Mouse (Mus musculus): ENCODE measurements around the gene Col5a1. TPM values are rescaled to one million over a fixed set of nuclear protein-coding genes. Genes with fewer than 3 reads are reported as not detected.

Col5a1 gene
- polyA plus RNA-seq, 1 experiment: 172 TPM

- Histone ChIP-seq H3K4me2 (ENCODE audit: low read depth) (no peak overlapping the region), H3K36me3 (ENCODE audit: control insufficient read depth, insufficient read depth) (no peaks in the 10 kb centered on the region), H3ac (ENCODE audit: control insufficient read depth, insufficient read length) (no peak overlapping the region), H3K27me3 (ENCODE audit: control insufficient read depth, insufficient read depth, insufficient read length) (peaks cover 59% of the 10 kb centered on the region), H3K79me2 (ENCODE audit: control insufficient read depth, insufficient read depth) (no peaks in the 10 kb centered on the region), H3K4me3 (no peak overlapping the region)
- no peak for TF ChIP-seq TCF12 (IDR thresholded peaks at IDR 0.05; ENCODE audit: insufficient read depth, poor library complexity, severe bottlenecking)
- TF ChIP-seq E2F4 (IDR thresholded peaks at IDR 0.05; ENCODE audit: insufficient read depth): no peak
- no peak for TF ChIP-seq POLR2AphosphoS2 (IDR thresholded peaks at IDR 0.05; ENCODE audit: insufficient read length, low read depth)
- TF ChIP-seq USF1 (IDR thresholded peaks at IDR 0.05; ENCODE audit: low read depth): no peak
- TF ChIP-seq MYOG (IDR thresholded peaks at IDR 0.05; ENCODE audit: control insufficient read depth in 1 of 3, insufficient read depth in 1 of 3, insufficient read length in 2 of 3, low read depth in 2 of 3): no peak
- no peak for TF ChIP-seq TCF3 (IDR thresholded peaks at IDR 0.05; ENCODE audit: insufficient read length, low read depth)
- no peak for TF ChIP-seq POLR2A (IDR thresholded peaks at IDR 0.05; ENCODE audit: insufficient read length, low read depth)
- no peak for TF ChIP-seq REST (IDR thresholded peaks at IDR 0.05; ENCODE audit: insufficient read depth, insufficient read length)
- TF ChIP-seq MYOD1 (IDR thresholded peaks at IDR 0.05; ENCODE audit: control insufficient read depth in 1 of 3, insufficient read length in 2 of 3, low read depth in 2 of 3): no peak
- TF ChIP-seq SRF (IDR thresholded peaks at IDR 0.05; ENCODE audit: control insufficient read depth, insufficient read length, low read depth): no peak
- TF ChIP-seq CEBPB (IDR thresholded peaks at IDR 0.05; ENCODE audit: insufficient read depth, poor library complexity, severe bottlenecking): no peak
These were observed 178.9 kb downstream of the Col5a1 start for GRCm38 (mm10) chr2:28065081-28065651.

GRCm38 (mm10) chr2:28066686-28067085 lies 180.5 kb downstream of the Col5a1 start:
- no peak overlapping the region for H3K4me2 ChIP-seq (ENCODE audit: low read depth)
- peaks cover 53% of the 10 kb centered on the region for H3K27me3 ChIP-seq (ENCODE audit: control insufficient read depth, insufficient read depth, insufficient read length)
- H3K36me3 ChIP-seq (ENCODE audit: control insufficient read depth, insufficient read depth): no peaks in the 10 kb centered on the region
- TF ChIP-seq POLR2A (IDR thresholded peaks at IDR 0.05; ENCODE audit: insufficient read length, low read depth) (no peak), MYOD1 (IDR thresholded peaks at IDR 0.05; ENCODE audit: control insufficient read depth in 1 of 3, insufficient read length in 2 of 3, low read depth in 2 of 3) (no peak), TCF3 (IDR thresholded peaks at IDR 0.05; ENCODE audit: insufficient read length, low read depth) (no peak), TCF12 (IDR thresholded peaks at IDR 0.05; ENCODE audit: insufficient read depth, poor library complexity, severe bottlenecking) (no peak), REST (IDR thresholded peaks at IDR 0.05; ENCODE audit: insufficient read depth, insufficient read length) (no peak), MAX (IDR thresholded peaks at IDR 0.05; ENCODE audit: low read depth) (no peak), CEBPB (IDR thresholded peaks at IDR 0.05; ENCODE audit: insufficient read depth, poor library complexity, severe bottlenecking) (no peak), USF1 (IDR thresholded peaks at IDR 0.05; ENCODE audit: low read depth) (no peak), MYOG (IDR thresholded peaks at IDR 0.05; ENCODE audit: control insufficient read depth in 1 of 3, insufficient read depth in 1 of 3, insufficient read length in 2 of 3, low read depth in 2 of 3) (no peak), POLR2AphosphoS2 (IDR thresholded peaks at IDR 0.05; ENCODE audit: insufficient read length, low read depth) (no peak), SRF (IDR thresholded peaks at IDR 0.05; ENCODE audit: control insufficient read depth, insufficient read length, low read depth) (no peak), E2F4 (IDR thresholded peaks at IDR 0.05; ENCODE audit: insufficient read depth) (no peak)
- no peaks in the 10 kb centered on the region for H3K79me2 ChIP-seq (ENCODE audit: control insufficient read depth, insufficient read depth)
- H3ac ChIP-seq (ENCODE audit: control insufficient read depth, insufficient read length): no peak overlapping the region
- no peak overlapping the region for H3K4me3 ChIP-seq

- no peak overlapping the region for H3K4me3 ChIP-seq
- peaks cover 50% of the 10 kb centered on the region for H3K27me3 ChIP-seq (ENCODE audit: control insufficient read depth, insufficient read depth, insufficient read length)
- no peaks in the 10 kb centered on the region for H3K79me2 ChIP-seq (ENCODE audit: control insufficient read depth, insufficient read depth)
- no peak overlapping the region for H3K4me2 ChIP-seq (ENCODE audit: low read depth)
- no peaks in the 10 kb centered on the region for H3K36me3 ChIP-seq (ENCODE audit: control insufficient read depth, insufficient read depth)
- no peak overlapping the region for H3ac ChIP-seq (ENCODE audit: control insufficient read depth, insufficient read length)
- TF ChIP-seq CEBPB (IDR thresholded peaks at IDR 0.05; ENCODE audit: insufficient read depth, poor library complexity, severe bottlenecking): no peak
- no peak for TF ChIP-seq TCF3 (IDR thresholded peaks at IDR 0.05; ENCODE audit: insufficient read length, low read depth)
- TF ChIP-seq REST (IDR thresholded peaks at IDR 0.05; ENCODE audit: insufficient read depth, insufficient read length): no peak
- no peak for TF ChIP-seq TCF12 (IDR thresholded peaks at IDR 0.05; ENCODE audit: insufficient read depth, poor library complexity, severe bottlenecking)
- no peak for TF ChIP-seq POLR2A (IDR thresholded peaks at IDR 0.05; ENCODE audit: insufficient read length, low read depth)
- no peak for TF ChIP-seq USF1 (IDR thresholded peaks at IDR 0.05; ENCODE audit: low read depth)
- TF ChIP-seq E2F4 (IDR thresholded peaks at IDR 0.05; ENCODE audit: insufficient read depth): no peak
These were observed 180.9 kb downstream of the Col5a1 start for GRCm38 (mm10) chr2:28067175-28067574.

GRCm38 (mm10) chr2:28067821-28068536 lies 181.8 kb downstream of the Col5a1 start:
- TF ChIP-seq POLR2AphosphoS2 (IDR thresholded peaks at IDR 0.05; ENCODE audit: insufficient read length, low read depth) (no peak), MAX (IDR thresholded peaks at IDR 0.05; ENCODE audit: low read depth) (no peak)
- Histone ChIP-seq H3K79me2 (ENCODE audit: control insufficient read depth, insufficient read depth) (no peaks in the 10 kb centered on the region), H3K4me3 (no peak overlapping the region), H3ac (ENCODE audit: control insufficient read depth, insufficient read length) (no peak overlapping the region), H3K4me2 (ENCODE audit: low read depth) (no peak overlapping the region), H3K36me3 (ENCODE audit: control insufficient read depth, insufficient read depth) (no peaks in the 10 kb centered on the region), H3K27me3 (ENCODE audit: control insufficient read depth, insufficient read depth, insufficient read length) (peaks cover 50% of the 10 kb centered on the region)

- H3K79me2 ChIP-seq (ENCODE audit: control insufficient read depth, insufficient read depth): no peaks in the 10 kb centered on the region
- H3K27me3 ChIP-seq (ENCODE audit: control insufficient read depth, insufficient read depth, insufficient read length): peaks cover 50% of the 10 kb centered on the region
- no peak for TF ChIP-seq REST (IDR thresholded peaks at IDR 0.05; ENCODE audit: insufficient read depth, insufficient read length)
- TF ChIP-seq POLR2AphosphoS2 (IDR thresholded peaks at IDR 0.05; ENCODE audit: insufficient read length, low read depth): no peak
- no peak for TF ChIP-seq USF1 (IDR thresholded peaks at IDR 0.05; ENCODE audit: low read depth)
- TF ChIP-seq E2F4 (IDR thresholded peaks at IDR 0.05; ENCODE audit: insufficient read depth): no peak
- TF ChIP-seq CEBPB (IDR thresholded peaks at IDR 0.05; ENCODE audit: insufficient read depth, poor library complexity, severe bottlenecking): no peak
- TF ChIP-seq MAX (IDR thresholded peaks at IDR 0.05; ENCODE audit: low read depth): no peak
- no peak for TF ChIP-seq MYOG (IDR thresholded peaks at IDR 0.05; ENCODE audit: control insufficient read depth in 1 of 3, insufficient read depth in 1 of 3, insufficient read length in 2 of 3, low read depth in 2 of 3)
- TF ChIP-seq MYOD1 (IDR thresholded peaks at IDR 0.05; ENCODE audit: control insufficient read depth in 1 of 3, insufficient read length in 2 of 3, low read depth in 2 of 3): no peak
- TF ChIP-seq TCF12 (IDR thresholded peaks at IDR 0.05; ENCODE audit: insufficient read depth, poor library complexity, severe bottlenecking): no peak
- no peak for TF ChIP-seq TCF3 (IDR thresholded peaks at IDR 0.05; ENCODE audit: insufficient read length, low read depth)
- no peak for TF ChIP-seq SRF (IDR thresholded peaks at IDR 0.05; ENCODE audit: control insufficient read depth, insufficient read length, low read depth)
- TF ChIP-seq POLR2A (IDR thresholded peaks at IDR 0.05; ENCODE audit: insufficient read length, low read depth): no peak
- H3K36me3 ChIP-seq (ENCODE audit: control insufficient read depth, insufficient read depth): no peaks in the 10 kb centered on the region
- H3K4me2 ChIP-seq (ENCODE audit: low read depth): no peak overlapping the region
- no peak overlapping the region for H3ac ChIP-seq (ENCODE audit: control insufficient read depth, insufficient read length)
- no peak overlapping the region for H3K4me3 ChIP-seq
These were observed 182.3 kb downstream of the Col5a1 start for GRCm38 (mm10) chr2:28068537-28068878.

Data from myocyte (in vitro differentiated cells).